ENCODE assay signal across 9 mouse cellular contexts in the genomic region with DNA sequence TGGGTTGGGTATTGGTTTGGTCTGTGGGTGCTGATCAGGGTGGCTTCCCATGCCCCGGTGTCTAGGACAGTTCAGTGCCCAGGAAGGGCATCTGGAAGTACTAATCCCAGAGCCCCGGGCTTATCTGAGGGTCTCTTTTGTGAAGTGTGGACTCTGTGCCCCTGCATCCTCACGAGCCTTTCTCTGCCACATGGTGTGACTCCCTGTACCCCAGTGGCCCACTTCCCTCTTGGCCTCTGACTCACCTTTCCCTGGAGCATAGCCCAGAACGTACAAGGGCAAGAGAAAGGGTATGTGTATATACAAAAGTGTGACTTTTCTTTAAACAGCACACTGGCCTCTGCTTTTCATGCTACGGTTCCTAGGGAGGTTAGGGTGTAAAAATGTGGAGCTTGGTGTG. TPM values are rescaled to one million over a fixed set of nuclear protein-coding genes. Genes with fewer than 3 reads are reported as not detected.
DNase-seq lines count a peak whose midpoint lies in the region; ATAC-seq lines count a peak whose summit lies in the region.
"Had no signal": no experiment of that assay in that cellular context is flagged by ENCODE, and none has a peak within 500 bp of the region (broad histone marks: within the 10 kb centered on the region; RNA-seq: fewer than 3 reads in every experiment).

No protein-coding gene starts in this region.

- 24% methylated on average over 5 of the region's 5 CpGs for WGBS in heart, embryonic 13.5 days
- WGBS in hindbrain, embryonic 10.5 days = 41% methylated on average over 5 of the region's 5 CpGs
- 29% methylated on average over 5 of the region's 5 CpGs for WGBS in midbrain, embryonic 13.5 days

- peak overlapping the region; percentile 99 for H3K4me2 ChIP-seq in heart, embryonic 13.5 days
- H3K4me2 ChIP-seq in midbrain, embryonic 13.5 days (replicated peaks) = peak overlapping the region; percentile 98

- no peaks in the 10 kb centered on the region for H3K27me3 ChIP-seq in heart, embryonic 13.5 days (replicated peaks)
- H3K27me3 ChIP-seq in hindbrain, embryonic 10.5 days (ENCODE audit: insufficient read depth, poor library complexity, severe bottlenecking) = 0 out of 2 replicates have a peak, but pooled peaks cover 5% of the 10 kb centered on the region
- H3K27me3 ChIP-seq in midbrain, embryonic 13.5 days = 0 out of 2 replicates have a peak, but pooled peaks cover 5% of the 10 kb centered on the region

- no peak for ATAC-seq in heart, embryonic 13.5 days (ENCODE audit: extremely low read depth, insufficient number of reproducible peaks, low FRiP score, low TSS enrichment)
- ATAC-seq in midbrain, embryonic 13.5 days = no peak

- H3K36me3 ChIP-seq in heart, embryonic 13.5 days = no peaks in the 10 kb centered on the region
- H3K36me3 ChIP-seq in hindbrain, embryonic 10.5 days = peaks cover 11% of the 10 kb centered on the region
- no peaks in the 10 kb centered on the region for H3K36me3 ChIP-seq in midbrain, embryonic 13.5 days

- peak overlapping the region; percentile 83 for H3K9ac ChIP-seq in heart, embryonic 13.5 days
- peak overlapping the region; percentile 66; the same call in 1 of the 2 replicates for H3K9ac ChIP-seq in midbrain, embryonic 13.5 days (replicated peaks)

- peak overlapping the region; percentile 81 for H3K4me3 ChIP-seq in heart, embryonic 13.5 days
- peak overlapping the region; percentile 84 for H3K4me3 ChIP-seq in hindbrain, embryonic 10.5 days
- peak overlapping the region; percentile 55 for H3K4me3 ChIP-seq in midbrain, embryonic 13.5 days (replicated peaks)

- H3K4me1 ChIP-seq in heart, embryonic 13.5 days = peaks cover 40% of the 10 kb centered on the region
- peaks cover 43% of the 10 kb centered on the region for H3K4me1 ChIP-seq in hindbrain, embryonic 10.5 days (replicated peaks)
- peaks cover 23% of the 10 kb centered on the region for H3K4me1 ChIP-seq in midbrain, embryonic 13.5 days (replicated peaks)

- DNase-seq in heart, postnatal 25 days (ENCODE audit: low spot score) = no peak
- DNase-seq in NIH3T3 (ENCODE audit: low read depth) (peak; percentile 54), adipocyte (ENCODE audit: low spot score) (no peak)
- no peak for DNase-seq in hindbrain, embryonic 10.5 days (ENCODE audit: low spot score)
- DNase-seq in gastrocnemius, adult 8-10 months (ENCODE audit: low spot score in 2 of 2) = no peak
- no peak for DNase-seq in right cerebral cortex, postnatal 10 days (ENCODE audit: low spot score in 2 of 2)
- DNase-seq: kidney, adult 11 months had no signal

- H3K9me3 ChIP-seq in heart, embryonic 13.5 days = no peaks in the 10 kb centered on the region
- H3K9me3 ChIP-seq in hindbrain, embryonic 10.5 days = no peaks in the 10 kb centered on the region
- H3K9me3 ChIP-seq in midbrain, embryonic 13.5 days = no peaks in the 10 kb centered on the region

- no peak overlapping the region for H3K27ac ChIP-seq in heart, embryonic 13.5 days (replicated peaks)
- peak overlapping the region; percentile 91 for H3K27ac ChIP-seq in hindbrain, embryonic 10.5 days
- H3K27ac ChIP-seq in midbrain, embryonic 13.5 days = no peak overlapping the region

- intact Hi-C loops in heart, postnatal 25 days (cut with DNase I) = no loop called here

RNA-seq across cellular contexts. Expression of gene Mybl2, which starts 1.2 kb away (rescaled TPM):
- 16.7 and 17.7 TPM in 2 replicates for polyA plus RNA-seq in heart, embryonic 13.5 days (2015; fragmentation: Nextera tagmentation; extraction: Ambion mirVana)
- under 1 TPM; 0.62 to 0.89 TPM for total RNA-seq in heart, postnatal 25 days (2021)
- polyA plus RNA-seq in hindbrain, embryonic 10.5 days (2016; fragmentation: Nextera tagmentation; extraction: Ambion mirVana) = 44.5 and 51.0 TPM in 2 replicates
- 10.8 and 12.4 TPM in 2 replicates for polyA plus RNA-seq in midbrain, embryonic 13.5 days (2015; fragmentation: Nextera tagmentation; extraction: Ambion mirVana)
- under 1 TPM in 3 of 4 experiments, not detected in 1; 0.27 to 0.53 (median 0.48) TPM for total RNA-seq in gastrocnemius, adult 8-10 months (2022)

RNA-seq across cellular contexts. Expression of gene Gtsf1l, which starts 31.9 kb away (rescaled TPM):
- polyA plus RNA-seq in heart, embryonic 13.5 days (2015; fragmentation: Nextera tagmentation; extraction: Ambion mirVana) = not detected in 2 replicates
- not detected for total RNA-seq in heart, postnatal 25 days (2021)
- not detected in 2 replicates for polyA plus RNA-seq in hindbrain, embryonic 10.5 days (2016; fragmentation: Nextera tagmentation; extraction: Ambion mirVana)
- polyA plus RNA-seq in midbrain, embryonic 13.5 days (2015; fragmentation: Nextera tagmentation; extraction: Ambion mirVana) = not detected in 2 replicates
- not detected for total RNA-seq in gastrocnemius, adult 8-10 months (2022)

RNA-seq across cellular contexts. Expression of gene Ift52, which starts 38.6 kb away (rescaled TPM):
- polyA plus RNA-seq in heart, embryonic 13.5 days (2015; fragmentation: Nextera tagmentation; extraction: Ambion mirVana) = 35.3 and 37.3 TPM in 2 replicates
- total RNA-seq in heart, postnatal 25 days (2021) = 10 to 100 TPM; 16.7 to 17.7 TPM
- 52.3 and 55.1 TPM in 2 replicates for polyA plus RNA-seq in hindbrain, embryonic 10.5 days (2016; fragmentation: Nextera tagmentation; extraction: Ambion mirVana)
- 47.0 and 48.5 TPM in 2 replicates for polyA plus RNA-seq in midbrain, embryonic 13.5 days (2015; fragmentation: Nextera tagmentation; extraction: Ambion mirVana)
- total RNA-seq in gastrocnemius, adult 8-10 months (2022) = 10 to 100 TPM; 16.3 to 17.8 (median 17.7) TPM
